In genomic region chr3:10126952-10127351, GRCm38 (mm10) we compare ENCODE assay signal across 11 mouse cellular contexts. TPM values are rescaled to one million over a fixed set of nuclear protein-coding genes. Genes with fewer than 3 reads are reported as not detected.
A peak's percentile ranks its signal among the peaks of the same experiment; 100 is the strongest.
DNase-seq lines count a peak whose midpoint lies in the region; ATAC-seq lines count a peak whose summit lies in the region.
"Had no signal": no experiment of that assay in that cellular context is flagged by ENCODE, and none has a peak within 500 bp of the region (broad histone marks: within the 10 kb centered on the region; RNA-seq: fewer than 3 reads in every experiment).

No protein-coding gene starts in this region.

- H3K27ac ChIP-seq in midbrain, embryonic 16.5 days (ENCODE audit: low read length), result peak overlapping the region; percentile 54; the same call in 1 of the 2 replicates
- no peak overlapping the region for H3K27ac ChIP-seq in kidney, embryonic 16.5 days (ENCODE audit: low read length)

- DNase-seq in cerebellum, adult 11 months, result no peak
- DNase-seq in cerebellum, adult 8-10 months, result peak; percentile 3
- peak; percentile 73 to 86 for DNase-seq in layer of hippocampus, adult 18-20 months (ENCODE audit: low spot score in 2 of 2)
- DNase-seq: kidney, postnatal 25 days; thymus, adult 18-20 months had no signal

- 64% methylated on average over 10 of the region's 10 CpGs for WGBS in midbrain, embryonic 16.5 days
- 88% methylated on average over 10 of the region's 10 CpGs for WGBS in kidney, embryonic 16.5 days

- no peaks in the 10 kb centered on the region for H3K9me3 ChIP-seq in midbrain, embryonic 16.5 days (replicated peaks; ENCODE audit: control insufficient read depth, low read length, poor library complexity, severe bottlenecking)
- H3K9me3 ChIP-seq in kidney, embryonic 16.5 days (ENCODE audit: low read length), result no peaks in the 10 kb centered on the region
- H3K9me3 ChIP-seq: heart, embryonic 12.5 days had no signal

- H3K27me3 ChIP-seq in midbrain, embryonic 16.5 days (ENCODE audit: control insufficient read depth, insufficient read depth, low read depth, low read length), result no peaks in the 10 kb centered on the region
- H3K27me3 ChIP-seq in kidney, embryonic 16.5 days (ENCODE audit: insufficient read depth, low read length), result no peaks in the 10 kb centered on the region
- H3K27me3 ChIP-seq: heart, embryonic 12.5 days had no signal

- 0 out of 2 replicates have a peak, but pooled peaks cover under 1% of the 10 kb centered on the region for H3K4me1 ChIP-seq in midbrain, embryonic 16.5 days (ENCODE audit: control insufficient read depth, insufficient read depth, low read length)
- H3K4me1 ChIP-seq in kidney, embryonic 16.5 days (ENCODE audit: insufficient read depth, low read length), result no peaks in the 10 kb centered on the region
- H3K4me1 ChIP-seq: heart, embryonic 12.5 days had no signal

- no peaks in the 10 kb centered on the region for H3K36me3 ChIP-seq in midbrain, embryonic 16.5 days (ENCODE audit: control insufficient read depth, insufficient read depth, low read length)
- no peaks in the 10 kb centered on the region for H3K36me3 ChIP-seq in kidney, embryonic 16.5 days (ENCODE audit: insufficient read depth, low read length)
- H3K36me3 ChIP-seq: heart, embryonic 12.5 days had no signal

- no peak overlapping the region for H3K4me3 ChIP-seq in midbrain, embryonic 16.5 days (ENCODE audit: low read depth, low read length)
- no peak overlapping the region for H3K4me3 ChIP-seq in kidney, embryonic 16.5 days (ENCODE audit: low read length)
- H3K4me3 ChIP-seq: heart, embryonic 12.5 days had no signal

- H3K4me2 ChIP-seq in midbrain, embryonic 16.5 days (ENCODE audit: low read length), result no peak overlapping the region
- no peak overlapping the region for H3K4me2 ChIP-seq in kidney, embryonic 16.5 days (replicated peaks; ENCODE audit: low read depth, low read length)
- H3K4me2 ChIP-seq: heart, embryonic 12.5 days had no signal

- no peak overlapping the region for H3K9ac ChIP-seq in midbrain, embryonic 16.5 days (ENCODE audit: low read depth, low read length)
- no peak overlapping the region for H3K9ac ChIP-seq in kidney, embryonic 16.5 days (replicated peaks; ENCODE audit: low read length)
- H3K9ac ChIP-seq: heart, embryonic 12.5 days had no signal

- ATAC-seq in cerebellum, adult (ENCODE audit: insufficient number of reproducible peaks, low FRiP score, low TSS enrichment), result 0 out of 2 replicates have a peak, but pooled peaks have one; percentile 14
- peak; percentile 83 for ATAC-seq in midbrain, embryonic 16.5 days
- ATAC-seq in CD4-positive, CD25-positive, alpha-beta regulatory T cell, adult 4 months, result no peak
- ATAC-seq in activated CD4-positive, CD25-positive, alpha-beta regulatory T cell, adult 4 months, result no peak
- ATAC-seq in kidney, embryonic 16.5 days (ENCODE audit: low FRiP score, low TSS enrichment), result no peak

RNA-seq across cellular contexts. Expression of gene Gm9833, which starts 39.0 kb away (rescaled TPM):
- 10 to 100 TPM in 1 of 2 experiments, 1 to 10 TPM in 1; 9.9 to 10.9 TPM for total RNA-seq in layer of hippocampus, adult 18-20 months (2021)
- polyA plus RNA-seq in midbrain, embryonic 16.5 days (2015; fragmentation: Nextera tagmentation; extraction: Ambion mirVana), result 6.7 and 8.3 TPM in 2 replicates
- under 1 TPM in 1 of 2 experiments, not detected in 1; 0.26 TPM for polyA plus RNA-seq in CD4-positive, CD25-positive, alpha-beta regulatory T cell, adult 4 months (2017; shearing (Covaris generic))
- polyA plus RNA-seq in activated CD4-positive, CD25-positive, alpha-beta regulatory T cell, adult 4 months (2017; shearing (Covaris generic)), result under 1 TPM in 1 of 2 experiments, not detected in 1; 0.54 TPM
- 4.3 and 5.5 TPM in 2 replicates for polyA plus RNA-seq in kidney, embryonic 16.5 days (2015; fragmentation: Nextera tagmentation; extraction: Ambion mirVana)

Comparison
In these comparisons a context has a peak if more than half of its experiments do, and no peak if none do; other contexts are left out.
1. ATAC-seq: peak in cerebellum, adult (single experiment) and midbrain, embryonic 16.5 days (single experiment); none in CD4-positive, CD25-positive, alpha-beta regulatory T cell, adult 4 months (single experiment), activated CD4-positive, CD25-positive, alpha-beta regulatory T cell, adult 4 months (single experiment) and kidney, embryonic 16.5 days (single experiment).